Mouse (Mus musculus): ENCODE results near the gene Dnaic1. TPM values are rescaled to one million over a fixed set of nuclear protein-coding genes. Genes with fewer than 3 reads are reported as not detected.
"Not testable (repeated sequence)": the region's sequence is repeated elsewhere in the genome, so short reads cannot be mapped to it uniquely, and the experiment has no call there.

Dnaic1 gene
- polyA plus RNA-seq, 1 experiment from 2014 or later: 3.5 TPM

DNA sequence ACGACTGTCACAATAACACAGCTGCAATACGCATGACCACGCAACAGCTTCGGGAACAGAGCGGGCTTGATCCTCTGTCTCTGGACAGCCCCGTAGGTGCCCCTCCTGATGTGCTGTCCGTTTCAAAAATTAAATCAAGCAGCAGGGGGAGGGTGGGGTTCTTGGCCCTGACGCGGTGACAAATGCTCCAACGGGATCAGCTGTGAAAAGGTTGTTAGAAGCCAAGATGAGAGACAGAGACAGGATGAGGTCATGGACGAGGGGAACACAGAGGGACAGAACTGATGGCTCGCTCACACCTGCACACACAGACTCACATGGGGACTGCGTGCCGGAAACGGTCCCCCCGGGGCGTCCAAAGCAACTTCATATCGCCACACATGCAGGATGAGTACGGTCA lies 103.6 kb downstream of the Dnaic1 start:
- H3K4me3 ChIP-seq: no peak overlapping the region
- ATAC-seq (replicated peaks): no peak
- H3K9me3 ChIP-seq: no peaks in the 10 kb centered on the region
- no peak overlapping the region for H3K9ac ChIP-seq
- H3K4me1 ChIP-seq: peaks cover 62% of the 10 kb centered on the region
- H3K27ac ChIP-seq: 0 out of 2 replicates have a peak overlapping the region, but pooled peaks have one; percentile 65
- no peak overlapping the region for H3K4me2 ChIP-seq
- WGBS: 36% methylated on average over 19 of the region's 19 CpGs
- no peaks in the 10 kb centered on the region for H3K27me3 ChIP-seq (replicated peaks)
- H3K36me3 ChIP-seq (replicated peaks): no peaks in the 10 kb centered on the region

DNA sequence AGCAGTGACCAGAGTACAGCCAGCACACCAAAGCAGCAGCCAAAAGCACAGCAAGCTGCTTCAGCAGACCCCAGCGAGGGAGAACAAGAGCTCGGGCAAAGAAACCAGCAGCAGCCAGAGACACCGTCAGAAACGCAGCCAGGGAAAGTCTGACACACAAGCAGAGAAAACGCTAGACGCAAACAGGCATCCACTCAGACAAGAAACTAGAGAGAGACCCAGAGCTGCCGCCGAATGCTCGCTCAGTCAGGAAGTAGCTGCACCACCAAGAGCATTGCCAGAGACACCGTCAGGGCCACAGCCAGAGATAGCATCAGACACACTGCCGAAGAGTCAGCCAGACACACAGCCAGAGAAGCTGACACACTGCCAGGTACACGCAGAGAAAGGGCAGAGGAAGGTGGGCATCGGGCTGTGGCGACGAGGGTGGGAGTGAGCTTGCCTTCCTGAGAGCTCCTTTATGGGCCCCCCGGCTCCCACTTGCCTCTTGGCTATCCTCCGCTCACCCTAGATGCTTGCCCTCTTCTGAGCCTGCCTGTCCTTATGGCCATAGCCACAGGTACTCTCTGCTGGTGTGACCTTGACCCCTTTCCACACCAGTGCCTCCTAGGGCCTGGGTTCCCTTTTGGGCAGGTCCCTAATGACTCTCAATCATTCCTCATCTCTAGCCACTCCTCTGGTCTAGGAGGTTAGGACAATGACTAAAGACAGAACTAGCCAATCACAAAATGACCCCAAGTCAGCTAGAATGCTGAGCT lies 106.9 kb downstream of the Dnaic1 start:
- WGBS: 63% methylated on average over 17 of the region's 17 CpGs
- no peaks in the 10 kb centered on the region for H3K27me3 ChIP-seq (replicated peaks)
- H3K27ac ChIP-seq: peak overlapping the region; percentile 39
- ATAC-seq (replicated peaks): no peak
- H3K9ac ChIP-seq: peak overlapping the region; percentile 5; the same call in 1 of the 2 replicates
- H3K9me3 ChIP-seq: no peaks in the 10 kb centered on the region
- no peak overlapping the region for H3K4me2 ChIP-seq
- H3K4me1 ChIP-seq: peaks cover 70% of the 10 kb centered on the region
- H3K4me3 ChIP-seq: no peak overlapping the region
- no peaks in the 10 kb centered on the region for H3K36me3 ChIP-seq (replicated peaks)

DNA sequence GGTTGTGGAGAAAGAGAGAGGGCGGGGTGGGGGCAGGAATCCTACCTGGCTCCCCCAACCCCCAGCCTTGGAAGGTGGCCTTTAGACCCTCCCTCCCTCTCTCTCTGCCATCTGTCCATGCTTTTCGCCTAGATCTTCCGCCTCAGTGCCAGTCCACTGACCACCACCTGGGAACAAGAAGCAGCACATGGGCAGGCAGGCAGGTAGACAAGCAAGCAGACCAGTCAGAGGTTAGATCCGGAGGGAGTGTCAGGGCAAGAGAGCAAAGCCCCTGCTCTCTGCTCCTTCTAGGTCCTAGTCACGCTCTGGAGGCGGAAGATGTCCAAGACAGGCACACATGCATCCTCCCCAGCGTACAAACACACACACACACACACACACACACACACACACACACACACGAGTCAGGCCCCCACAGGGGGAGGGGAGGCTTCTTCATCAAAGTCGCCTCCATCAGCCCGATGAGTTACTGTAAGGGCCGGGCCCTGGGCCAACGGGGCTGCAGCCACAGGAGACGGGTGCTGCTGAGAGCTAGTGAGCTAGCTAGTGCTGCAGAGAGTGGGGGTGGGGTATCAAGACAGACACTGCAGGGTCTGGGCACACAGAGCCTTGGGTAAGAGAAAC lies 107.5 kb downstream of the Dnaic1 start:
- Histone ChIP-seq H3K4me1 (peaks cover 67% of the 10 kb centered on the region), H3K4me3 (no peak overlapping the region), H3K4me2 (no peak overlapping the region; the same call in 1 of the 2 replicates), H3K27me3 (replicated peaks) (no peaks in the 10 kb centered on the region), H3K27ac (peak overlapping the region; percentile 39; the same call in 1 of the 2 replicates), H3K36me3 (replicated peaks) (no peaks in the 10 kb centered on the region), H3K9me3 (no peaks in the 10 kb centered on the region), H3K9ac (no peak overlapping the region; the same call in 1 of the 2 replicates)
- peak; percentile 40; the same call in 1 of the 2 replicates for ATAC-seq (replicated peaks)
- WGBS: 47% methylated on average over 13 of the region's 13 CpGs

DNA sequence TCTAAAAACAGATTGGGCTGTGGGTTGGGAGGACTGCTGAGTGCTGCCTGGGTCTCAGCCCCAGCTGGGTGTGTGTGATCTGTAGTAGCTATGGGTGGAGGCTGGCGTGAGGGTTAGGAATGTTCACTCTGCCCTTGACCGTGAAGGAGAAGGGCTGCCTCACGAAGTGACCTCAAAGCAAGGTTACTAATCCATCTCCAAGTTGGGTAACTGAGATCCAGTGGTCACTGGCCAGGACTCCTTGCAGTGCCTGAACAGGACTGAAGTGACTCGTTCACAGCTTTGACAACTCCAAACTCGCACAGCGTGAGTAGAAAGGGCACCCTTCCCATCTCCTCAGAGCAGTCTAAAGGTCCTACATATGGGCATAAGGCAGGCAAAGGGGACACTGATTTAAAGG lies 109.3 kb downstream of the Dnaic1 start:
- Histone ChIP-seq H3K9ac (no peak overlapping the region), H3K27me3 (replicated peaks) (no peaks in the 10 kb centered on the region), H3K36me3 (replicated peaks) (no peaks in the 10 kb centered on the region), H3K27ac (no peak overlapping the region), H3K4me1 (peaks cover 59% of the 10 kb centered on the region), H3K9me3 (no peaks in the 10 kb centered on the region), H3K4me3 (no peak overlapping the region), H3K4me2 (no peak overlapping the region)
- 68% methylated on average over 6 of the region's 6 CpGs for WGBS
- no peak for ATAC-seq (replicated peaks)

DNA sequence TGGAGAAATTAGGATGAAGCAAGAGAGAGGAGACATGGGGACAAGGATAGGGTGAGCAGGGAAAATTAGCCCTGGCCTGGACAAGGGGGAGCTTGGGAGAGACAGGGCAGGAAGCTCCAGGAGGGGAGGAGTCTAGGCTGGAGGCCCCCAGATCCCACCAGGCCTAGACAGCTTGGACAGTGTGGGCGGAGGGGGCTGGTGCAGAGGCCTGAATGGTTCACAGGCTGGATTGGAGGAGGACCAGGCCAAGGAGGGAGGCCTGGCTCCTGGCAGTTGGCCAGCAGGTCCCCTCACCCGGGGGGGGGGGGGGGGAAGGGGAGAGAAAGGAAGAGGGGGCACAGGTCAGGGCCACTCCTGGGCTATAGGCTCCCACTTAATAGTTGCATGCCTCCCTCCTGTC lies 109.7 kb downstream of the Dnaic1 start:
- Histone ChIP-seq H3K9ac (no peak overlapping the region), H3K27me3 (replicated peaks) (no peaks in the 10 kb centered on the region), H3K9me3 (no peaks in the 10 kb centered on the region), H3K36me3 (replicated peaks) (no peaks in the 10 kb centered on the region), H3K4me1 (peaks cover 62% of the 10 kb centered on the region), H3K4me2 (no peak overlapping the region), H3K27ac (no peak overlapping the region), H3K4me3 (no peak overlapping the region)
- peak; percentile 28; the same call in 1 of the 2 replicates for ATAC-seq (replicated peaks)
- WGBS: no CpG with 5 or more reads among the region's 2 CpGs

DNA sequence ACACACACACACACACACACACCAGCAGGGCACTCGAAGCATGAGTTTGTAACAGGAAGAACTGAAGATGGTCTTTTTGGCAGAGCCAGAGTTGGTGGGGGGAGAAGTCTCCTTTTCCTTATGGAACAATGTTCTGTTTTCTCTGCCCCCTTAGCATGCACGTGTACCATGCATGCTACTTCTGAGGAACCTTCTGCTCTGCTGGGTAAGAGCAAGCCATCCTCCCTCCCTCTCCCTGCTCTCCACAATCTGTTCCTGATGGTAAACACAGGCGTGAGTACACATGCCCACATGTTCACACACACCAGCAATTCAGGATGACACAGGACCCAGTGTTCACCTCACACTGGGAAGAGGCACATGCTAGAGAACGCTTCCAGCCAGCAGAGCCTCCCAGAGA lies 111.6 kb downstream of the Dnaic1 start:
- no peak for ATAC-seq (replicated peaks)
- 0 out of 2 replicates have a peak overlapping the region, but pooled peaks have one; percentile 34 for H3K27ac ChIP-seq
- no peak overlapping the region for H3K4me3 ChIP-seq
- no peak overlapping the region for H3K4me2 ChIP-seq
- no peaks in the 10 kb centered on the region for H3K9me3 ChIP-seq
- H3K36me3 ChIP-seq (replicated peaks): no peaks in the 10 kb centered on the region
- H3K4me1 ChIP-seq: peaks cover 49% of the 10 kb centered on the region
- no peaks in the 10 kb centered on the region for H3K27me3 ChIP-seq (replicated peaks)
- no peak overlapping the region for H3K9ac ChIP-seq
- WGBS: 68% methylated on average over 4 of the region's 4 CpGs

DNA sequence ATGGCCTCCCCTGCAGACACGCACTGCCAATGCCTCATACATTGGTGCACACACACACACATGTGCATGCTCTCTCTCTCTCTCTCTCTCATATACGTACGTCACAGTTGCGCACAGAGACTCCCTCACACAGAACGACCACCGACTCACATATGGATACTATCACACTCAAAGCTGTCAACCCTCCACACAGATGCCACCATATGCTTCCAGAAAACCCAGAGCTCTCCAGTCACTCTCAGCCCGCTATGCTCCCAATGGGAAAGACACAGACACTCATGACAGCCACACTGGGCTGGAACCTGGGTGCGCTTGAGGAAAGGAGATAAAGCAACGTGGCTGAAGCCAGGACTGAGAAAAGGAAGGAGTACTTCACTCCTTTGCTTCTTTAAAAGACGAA lies 112.4 kb downstream of the Dnaic1 start:
- Histone ChIP-seq H3K4me1 (peaks cover 41% of the 10 kb centered on the region), H3K27ac (no peak overlapping the region), H3K36me3 (replicated peaks) (no peaks in the 10 kb centered on the region), H3K9ac (no peak overlapping the region), H3K4me2 (no peak overlapping the region), H3K4me3 (no peak overlapping the region), H3K27me3 (replicated peaks) (no peaks in the 10 kb centered on the region), H3K9me3 (no peaks in the 10 kb centered on the region)
- no peak for ATAC-seq (replicated peaks)
- 65% methylated on average over 10 of the region's 10 CpGs for WGBS

DNA sequence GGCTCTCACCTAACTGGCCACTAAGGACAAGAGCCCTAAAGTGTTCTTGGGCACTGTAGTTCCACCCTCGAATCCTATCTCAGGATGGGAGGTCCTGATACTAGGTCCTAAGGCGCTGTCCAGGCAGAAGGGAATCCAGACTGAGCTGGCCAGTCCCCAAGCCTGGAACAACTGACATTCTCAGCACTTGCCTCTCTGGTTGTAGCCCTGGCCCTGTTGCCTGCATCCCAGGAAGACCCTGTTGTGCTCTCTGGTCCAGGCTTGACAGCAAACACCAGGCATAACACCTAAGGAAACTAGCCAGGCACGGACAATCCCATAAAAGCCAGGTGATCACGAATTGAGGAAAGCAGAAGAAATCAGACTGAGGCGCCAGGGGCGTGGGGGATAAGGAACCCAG lies 113.2 kb downstream of the Dnaic1 start:
- Histone ChIP-seq H3K36me3 (replicated peaks) (no peaks in the 10 kb centered on the region), H3K9ac (0 out of 2 replicates have a peak overlapping the region, but pooled peaks have one; percentile 22), H3K4me3 (no peak overlapping the region), H3K27ac (peak overlapping the region; percentile 21; the same call in 1 of the 2 replicates), H3K4me1 (peaks cover 33% of the 10 kb centered on the region), H3K9me3 (no peaks in the 10 kb centered on the region), H3K4me2 (peak overlapping the region; percentile 45), H3K27me3 (replicated peaks) (no peaks in the 10 kb centered on the region)
- 0 out of 2 replicates have a peak, but pooled peaks have one; percentile 5 for ATAC-seq (replicated peaks)
- 32% methylated on average over 6 of the region's 6 CpGs for WGBS

DNA sequence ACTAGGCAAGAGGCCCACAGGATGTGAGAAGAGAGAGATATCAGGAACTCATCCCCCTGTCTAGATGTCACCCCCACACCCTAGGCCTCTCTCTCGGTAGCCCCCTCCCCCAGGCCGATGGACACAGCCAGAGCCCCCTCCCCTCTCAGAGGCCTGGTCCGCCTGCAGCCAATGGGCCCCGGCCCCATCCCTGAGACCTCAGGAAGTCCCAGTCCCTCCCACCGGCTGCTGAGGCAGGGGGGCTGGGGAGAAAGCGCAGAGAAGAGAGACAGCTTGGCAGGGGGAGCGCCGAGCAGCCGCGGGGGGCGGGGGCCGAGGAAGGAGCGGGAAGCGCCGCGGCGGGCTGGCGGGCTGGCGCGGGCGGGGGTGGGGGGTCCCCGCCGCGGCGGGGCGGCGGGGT lies 113.7 kb downstream of the Dnaic1 start:
- not testable (repeated sequence) for H3K36me3 ChIP-seq (replicated peaks); H3K27me3 ChIP-seq (replicated peaks); H3K9ac ChIP-seq; H3K27ac ChIP-seq; H3K9me3 ChIP-seq
- Histone ChIP-seq H3K4me3 (peak overlapping the region; percentile 24; the same call in 1 of the 2 replicates), H3K4me2 (peak overlapping the region; percentile 45), H3K4me1 (peaks cover 29% of the 10 kb centered on the region)
- whole genome bisulfite sequencing: 0% methylated on average over 5 of the region's 27 CpGs
- ATAC-seq (replicated peaks): peak; percentile 25

DNA sequence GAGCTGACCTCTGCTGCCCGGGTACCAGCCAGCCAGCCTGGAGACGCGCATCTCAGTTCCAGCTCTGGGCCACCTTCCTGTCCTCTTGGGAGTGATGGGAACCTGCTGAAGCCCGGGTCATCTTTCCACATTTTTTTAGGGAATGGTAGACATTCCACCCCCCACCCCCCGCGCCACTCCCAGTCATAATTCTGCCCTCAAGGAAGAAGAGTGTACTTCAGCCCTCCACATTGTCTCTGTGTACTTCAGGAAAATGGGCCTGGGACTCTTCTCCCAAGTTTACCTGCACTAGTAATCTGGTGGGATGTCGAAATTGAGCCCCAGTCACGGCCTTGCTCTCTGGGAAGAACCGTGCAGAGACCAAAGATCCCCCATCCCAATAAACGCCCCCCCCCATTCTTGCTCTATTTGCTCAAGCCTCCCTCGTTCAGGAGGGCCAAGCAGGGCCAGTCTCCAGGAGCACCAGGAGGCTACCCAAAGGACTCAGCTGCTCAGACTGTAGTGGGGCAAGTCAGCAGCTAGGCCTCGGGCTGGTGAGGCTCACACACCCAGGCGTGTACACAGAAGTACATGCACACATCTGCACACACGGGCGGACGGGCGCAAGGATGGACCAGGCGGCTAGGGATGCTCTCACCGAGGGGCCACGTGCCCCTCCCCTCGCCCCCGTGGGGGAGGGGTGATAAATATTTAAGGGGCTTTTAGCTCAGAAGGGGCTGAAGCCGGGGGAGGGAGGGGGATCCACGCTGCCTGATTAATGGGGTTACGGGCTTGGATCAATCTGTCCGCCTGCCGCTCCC lies 114.8 kb downstream of the Dnaic1 start:
- not testable (repeated sequence) for H3K27me3 ChIP-seq (replicated peaks); H3K9ac ChIP-seq; H3K36me3 ChIP-seq (replicated peaks); H3K9me3 ChIP-seq
- H3K27ac ChIP-seq: peak overlapping the region; percentile 62
- peak overlapping the region; percentile 39 for H3K4me2 ChIP-seq
- peak; percentile 48 for ATAC-seq (replicated peaks)
- WGBS: 5% methylated on average over 20 of the region's 27 CpGs
- peak overlapping the region; percentile 11; the same call in 1 of the 2 replicates for H3K4me3 ChIP-seq
- peaks cover 29% of the 10 kb centered on the region for H3K4me1 ChIP-seq

DNA sequence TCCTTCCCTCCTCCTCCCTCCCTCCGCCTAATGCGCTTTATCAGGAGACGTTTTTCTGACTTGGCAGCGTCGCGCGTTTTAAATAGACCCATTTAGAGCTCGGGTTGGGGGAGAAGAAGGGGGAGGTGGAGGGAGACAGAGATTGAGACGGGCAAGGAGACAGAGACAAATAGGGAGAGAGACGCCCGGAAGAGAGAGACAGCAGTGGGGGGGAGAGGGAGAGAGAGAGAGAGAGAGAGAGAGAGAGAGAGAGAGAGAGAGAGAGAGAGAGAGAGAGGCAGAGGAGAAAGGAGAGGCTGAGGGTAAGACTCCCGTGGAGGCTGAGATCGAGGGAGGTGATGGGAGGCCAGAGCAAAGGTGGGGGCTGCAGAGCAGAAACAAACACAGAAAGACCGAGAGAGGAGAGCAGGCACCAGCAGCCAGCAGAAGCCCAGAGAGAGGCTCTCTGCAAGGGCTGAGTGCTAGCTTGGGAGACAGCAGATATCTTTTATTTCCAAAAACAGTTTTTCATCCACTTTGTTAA lies 115.4 kb downstream of the Dnaic1 start:
- H3K9ac ChIP-seq; H3K27me3 ChIP-seq (replicated peaks); H3K4me3 ChIP-seq; H3K9me3 ChIP-seq; ATAC-seq (replicated peaks); H3K36me3 ChIP-seq (replicated peaks); H3K27ac ChIP-seq: not testable (repeated sequence)
- Histone ChIP-seq H3K4me2 (peak overlapping the region; percentile 39; the same call in 1 of the 2 replicates), H3K4me1 (peaks cover 23% of the 10 kb centered on the region)
- WGBS: 2% methylated on average over 11 of the region's 14 CpGs
